Mouse (Mus musculus): Measurements from ENCODE around the gene Ankrd1. TPM values are rescaled to one million over a fixed set of nuclear protein-coding genes. Genes with fewer than 3 reads are reported as not detected.

Ankrd1 gene
- polyA plus RNA-seq (2015; fragmentation: Nextera tagmentation; extraction: Ambion mirVana), result 7.9 and 12.5 TPM in 2 replicates

DNA sequence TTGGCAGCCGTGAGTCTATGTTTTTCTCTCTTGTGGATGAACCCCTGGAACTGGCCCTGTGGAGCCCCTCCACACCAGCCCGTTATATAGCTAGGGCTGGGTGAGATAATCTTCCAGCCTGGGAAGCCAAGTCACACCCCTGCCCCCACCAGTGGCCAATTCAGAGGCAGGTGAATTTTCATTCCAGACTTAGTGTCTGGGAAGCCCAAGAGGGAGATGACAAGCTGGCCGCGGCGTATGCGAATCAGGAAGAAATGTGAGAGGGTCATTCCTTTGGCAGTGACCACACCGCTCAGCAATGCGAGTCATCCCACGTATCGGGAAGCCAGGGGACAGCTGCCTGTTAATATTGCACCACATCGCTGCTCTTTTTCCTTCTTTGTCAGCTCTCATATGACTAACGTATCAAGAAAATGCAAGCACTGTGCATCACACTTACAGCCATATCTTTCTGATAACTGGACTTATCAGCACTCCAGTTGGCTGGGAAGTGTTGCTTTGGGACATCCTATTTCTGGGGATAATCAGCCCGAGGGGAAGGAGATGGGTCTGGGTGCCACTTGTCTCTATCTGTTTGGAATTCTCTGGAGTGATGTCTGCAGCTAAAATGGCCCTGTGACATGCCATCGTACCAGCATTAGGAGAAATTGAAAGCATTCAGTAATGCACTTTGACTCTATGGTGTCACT, at the start of gene Ankrd1:
Gene Ankrd1 (minus strand): TSS at position 317 of the 689 bp plus-strand sequence.
- H3K27me3 ChIP-seq, result 0 out of 2 replicates have a peak, but pooled peaks cover 4% of the 10 kb centered on the region
- no peaks in the 10 kb centered on the region for H3K36me3 ChIP-seq
- no peak within 1 kb of the TSS for H3K9ac ChIP-seq
- H3K4me2 ChIP-seq, result no peak within 1 kb of the TSS
- no peak for ATAC-seq (ENCODE audit: borderline replicate concordance, extremely low read depth, low FRiP score, low TSS enrichment)
- 46% methylated on average over 14 of the region's 14 CpGs for WGBS
- H3K9me3 ChIP-seq, result peaks cover 6% of the 10 kb centered on the region; the same call in 1 of the 2 replicates
- H3K27ac ChIP-seq, result no peak within 1 kb of the TSS
- 0 out of 2 replicates have a peak, but pooled peaks cover 5% of the 10 kb centered on the region for H3K4me1 ChIP-seq
- H3K4me3 ChIP-seq, result no peak within 1 kb of the TSS

DNA sequence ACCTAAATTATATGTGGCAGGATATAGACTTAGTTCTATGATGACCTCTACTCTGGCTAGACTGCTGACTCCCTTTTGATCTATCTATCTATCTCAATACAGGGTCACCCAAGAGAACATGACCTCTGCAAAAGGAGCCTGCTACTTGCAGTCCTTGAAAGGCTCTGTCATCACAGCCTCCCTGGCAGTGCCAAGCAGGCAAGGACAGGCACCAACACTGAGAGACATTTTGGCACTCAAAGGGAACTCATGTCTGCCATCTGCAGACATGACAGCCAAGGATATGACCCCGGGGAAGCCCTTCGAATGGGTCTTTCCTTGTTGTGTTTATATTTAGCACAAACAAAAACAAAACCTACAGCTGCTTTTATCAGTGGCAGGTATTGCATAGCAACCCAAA, 49.2 kb upstream of the Ankrd1 start:
- Histone ChIP-seq H3K27me3 (no peaks in the 10 kb centered on the region), H3K4me2 (no peak overlapping the region), H3K4me1 (peaks cover 31% of the 10 kb centered on the region), H3K27ac (no peak overlapping the region), H3K9ac (no peak overlapping the region), H3K9me3 (no peaks in the 10 kb centered on the region), H3K4me3 (no peak overlapping the region), H3K36me3 (no peaks in the 10 kb centered on the region)
- 83% methylated on average over 2 of the region's 2 CpGs for WGBS
- no peak for ATAC-seq (ENCODE audit: borderline replicate concordance, extremely low read depth, low FRiP score, low TSS enrichment)

DNA sequence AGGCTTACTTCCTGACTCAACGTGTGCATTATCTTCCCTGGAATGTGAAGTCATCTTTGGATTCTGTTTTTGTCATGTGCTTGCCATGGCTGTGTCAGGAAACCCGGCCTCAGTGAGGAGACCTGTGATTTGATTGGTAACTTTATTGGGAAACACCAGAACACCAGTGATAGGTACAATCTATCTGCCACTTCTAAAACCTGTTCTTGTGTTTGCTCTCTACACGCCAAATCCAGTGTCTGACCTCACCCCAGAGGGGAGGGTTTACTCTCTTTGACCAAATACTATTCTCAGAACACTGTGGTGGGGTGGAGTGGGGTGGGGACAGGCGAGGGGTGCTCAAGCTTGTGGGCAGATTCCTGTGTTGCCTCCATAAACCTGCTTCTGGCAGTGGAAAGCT, 48.2 kb upstream of the Ankrd1 start:
- peak overlapping the region; percentile 63; the same call in 1 of the 2 replicates for H3K27ac ChIP-seq
- no peaks in the 10 kb centered on the region for H3K36me3 ChIP-seq
- no peaks in the 10 kb centered on the region for H3K27me3 ChIP-seq
- WGBS, result 48% methylated on average over 4 of the region's 4 CpGs
- H3K4me2 ChIP-seq, result no peak overlapping the region
- no peak overlapping the region for H3K4me3 ChIP-seq
- no peaks in the 10 kb centered on the region for H3K9me3 ChIP-seq
- no peak for ATAC-seq (ENCODE audit: borderline replicate concordance, extremely low read depth, low FRiP score, low TSS enrichment)
- peaks cover 31% of the 10 kb centered on the region for H3K4me1 ChIP-seq
- H3K9ac ChIP-seq, result no peak overlapping the region

DNA sequence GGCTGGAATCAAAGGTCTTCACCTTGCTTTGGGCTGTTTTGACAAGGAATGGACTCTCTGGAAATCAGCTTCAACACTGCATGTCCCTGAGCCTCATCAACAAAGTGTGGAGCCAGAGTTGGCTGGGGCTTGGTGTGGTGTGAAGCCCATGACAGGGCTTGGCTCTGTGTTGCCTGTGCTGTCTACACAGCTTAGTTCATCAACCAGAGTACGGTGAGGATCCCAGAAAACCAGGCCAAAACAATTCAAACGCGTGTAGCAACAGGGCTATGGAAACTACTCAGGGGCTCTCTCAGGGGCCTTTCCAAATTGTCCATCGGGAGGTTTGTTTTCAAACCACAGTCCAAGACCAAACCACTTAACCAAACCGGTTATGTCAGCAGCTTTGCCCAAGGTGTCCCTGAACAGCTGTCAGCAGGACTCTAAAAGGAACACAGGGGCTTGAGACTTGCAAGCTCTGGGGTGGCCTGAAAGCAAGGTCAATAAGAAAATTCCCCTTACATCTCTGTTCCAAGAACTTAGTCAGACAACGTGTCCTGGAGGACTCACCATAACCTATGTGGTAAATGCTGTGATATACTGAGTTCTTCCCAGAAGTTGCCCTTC, 47.5 kb upstream of the Ankrd1 start:
- WGBS, result 17% methylated on average over 6 of the region's 6 CpGs
- no peak overlapping the region for H3K4me3 ChIP-seq
- peaks cover 31% of the 10 kb centered on the region for H3K4me1 ChIP-seq
- no peak overlapping the region for H3K4me2 ChIP-seq
- ATAC-seq (ENCODE audit: borderline replicate concordance, extremely low read depth, low FRiP score, low TSS enrichment), result peak; percentile 96
- no peak overlapping the region for H3K9ac ChIP-seq
- H3K27me3 ChIP-seq, result no peaks in the 10 kb centered on the region
- no peaks in the 10 kb centered on the region for H3K36me3 ChIP-seq
- peak overlapping the region; percentile 63 for H3K27ac ChIP-seq
- no peaks in the 10 kb centered on the region for H3K9me3 ChIP-seq

DNA sequence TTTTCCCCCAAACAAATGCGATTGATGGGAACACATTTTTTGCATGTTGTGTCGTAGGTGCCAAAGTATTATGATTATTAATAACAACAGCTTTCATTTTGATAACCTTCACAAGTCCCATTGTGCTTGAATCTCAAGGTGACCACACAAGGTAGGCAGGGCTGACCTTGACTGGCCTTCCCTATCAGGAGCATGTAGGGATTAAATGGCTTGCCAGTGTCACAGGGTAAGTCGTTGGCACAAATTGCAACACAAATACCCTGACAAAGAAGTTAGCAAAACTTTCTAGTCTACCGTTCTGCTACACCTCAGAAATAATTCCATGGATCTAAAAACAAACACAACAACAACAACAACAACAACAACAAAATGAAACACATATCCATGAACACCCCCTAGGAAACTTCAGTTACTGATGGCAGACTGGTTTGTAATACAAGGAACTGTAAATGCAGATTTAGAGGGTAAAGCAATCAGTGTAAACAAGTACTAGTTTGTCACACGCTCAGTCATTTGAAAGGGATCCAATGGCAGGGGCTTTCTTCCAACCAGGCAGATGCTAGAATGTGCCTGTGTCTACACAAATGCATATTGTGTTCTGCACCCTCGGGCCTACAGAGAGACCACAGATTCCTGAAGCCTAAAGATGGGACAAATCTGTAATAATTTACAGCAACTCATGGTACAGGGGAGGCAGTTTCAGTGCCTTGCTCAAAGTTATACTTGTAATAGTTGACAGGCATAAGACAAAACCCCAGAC, 46.7 kb upstream of the Ankrd1 start:
- WGBS, result 66% methylated on average over 6 of the region's 6 CpGs

DNA sequence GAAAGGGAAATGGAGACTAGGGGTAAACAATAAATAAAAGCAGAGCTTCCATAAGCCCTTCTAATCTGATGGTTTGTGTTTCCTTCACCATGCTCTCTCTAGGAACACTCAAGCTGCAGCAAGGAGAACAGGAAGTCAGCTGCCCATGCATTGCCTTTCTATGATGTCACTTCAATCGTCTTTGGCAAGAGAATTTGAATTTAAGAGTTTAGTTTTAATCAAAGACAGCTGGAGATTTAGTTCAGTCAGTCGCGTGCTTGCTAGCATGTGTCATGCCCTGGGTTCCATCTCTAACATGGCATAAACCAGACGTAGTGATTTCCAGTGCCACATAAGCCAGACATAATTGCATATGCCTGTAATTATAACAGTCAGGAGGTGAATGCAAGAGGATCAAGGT, 45.5 kb upstream of the Ankrd1 start:
- H3K9ac ChIP-seq, result no peak overlapping the region
- 51% methylated on average over 4 of the region's 4 CpGs for WGBS
- peaks cover 31% of the 10 kb centered on the region for H3K4me1 ChIP-seq

More for the DNA sequence above, 46.7 kb upstream of the Ankrd1 start:
- no peak overlapping the region for H3K4me2 ChIP-seq
- H3K4me3 ChIP-seq, result no peak overlapping the region
- H3K9ac ChIP-seq, result no peak overlapping the region
- H3K36me3 ChIP-seq, result no peaks in the 10 kb centered on the region
- peaks cover 31% of the 10 kb centered on the region for H3K4me1 ChIP-seq
- H3K9me3 ChIP-seq, result no peaks in the 10 kb centered on the region
- peak overlapping the region; percentile 63 for H3K27ac ChIP-seq
- ATAC-seq (ENCODE audit: borderline replicate concordance, extremely low read depth, low FRiP score, low TSS enrichment), result peak; percentile 56; the same call in 1 of the 2 replicates
- H3K27me3 ChIP-seq, result no peaks in the 10 kb centered on the region

DNA sequence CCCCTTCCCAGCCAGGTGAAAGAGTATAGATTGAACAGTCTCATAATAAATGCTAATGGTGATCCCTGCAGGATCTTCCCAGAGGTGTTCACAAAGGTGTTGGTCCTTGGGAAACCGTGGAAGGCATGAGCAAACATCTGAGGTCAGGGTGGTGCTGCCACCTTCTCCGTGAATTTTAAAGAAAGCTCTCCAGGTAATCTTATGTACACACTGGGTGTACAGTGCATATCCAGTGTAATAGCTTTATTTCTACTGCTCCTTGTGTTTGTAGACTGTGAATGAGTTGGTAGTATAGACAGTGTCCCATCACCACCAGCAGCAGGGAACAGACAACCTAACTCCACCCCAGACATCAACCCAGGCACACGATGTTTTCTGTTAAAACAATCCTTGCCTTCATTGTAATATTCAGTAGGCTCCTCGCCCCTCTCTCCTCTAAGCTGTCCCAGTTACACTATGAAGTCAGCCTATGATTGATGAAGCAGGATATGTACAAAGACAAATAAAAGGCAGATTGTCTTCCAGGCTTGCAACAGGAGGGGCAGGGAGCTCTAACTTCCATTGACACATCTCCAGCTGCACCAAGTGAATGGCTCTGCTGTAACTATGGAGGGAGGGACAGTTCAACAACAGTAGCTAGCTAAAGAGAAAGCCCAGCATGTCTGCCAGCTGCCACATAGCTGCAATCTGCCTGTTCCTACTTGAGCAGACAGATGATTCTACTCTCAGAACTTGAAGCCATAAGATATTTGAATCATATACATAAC, 30.5 kb upstream of the Ankrd1 start:
- peaks cover 5% of the 10 kb centered on the region; the same call in 1 of the 2 replicates for H3K4me1 ChIP-seq
- H3K4me3 ChIP-seq, result no peak overlapping the region
- H3K27ac ChIP-seq, result no peak overlapping the region
- H3K27me3 ChIP-seq, result no peaks in the 10 kb centered on the region
- 24% methylated on average over 4 of the region's 4 CpGs for WGBS
- no peak overlapping the region for H3K9ac ChIP-seq
- no peak overlapping the region for H3K4me2 ChIP-seq
- no peak; the same call in 1 of the 2 replicates for ATAC-seq (ENCODE audit: borderline replicate concordance, extremely low read depth, low FRiP score, low TSS enrichment)
- no peaks in the 10 kb centered on the region for H3K9me3 ChIP-seq
- no peaks in the 10 kb centered on the region for H3K36me3 ChIP-seq

More for the DNA sequence above, 45.5 kb upstream of the Ankrd1 start:
- H3K27ac ChIP-seq, result no peak overlapping the region
- ATAC-seq (ENCODE audit: borderline replicate concordance, extremely low read depth, low FRiP score, low TSS enrichment), result no peak
- H3K4me3 ChIP-seq, result no peak overlapping the region
- H3K27me3 ChIP-seq, result no peaks in the 10 kb centered on the region
- no peak overlapping the region for H3K4me2 ChIP-seq
- H3K9me3 ChIP-seq, result no peaks in the 10 kb centered on the region
- H3K36me3 ChIP-seq, result no peaks in the 10 kb centered on the region

DNA sequence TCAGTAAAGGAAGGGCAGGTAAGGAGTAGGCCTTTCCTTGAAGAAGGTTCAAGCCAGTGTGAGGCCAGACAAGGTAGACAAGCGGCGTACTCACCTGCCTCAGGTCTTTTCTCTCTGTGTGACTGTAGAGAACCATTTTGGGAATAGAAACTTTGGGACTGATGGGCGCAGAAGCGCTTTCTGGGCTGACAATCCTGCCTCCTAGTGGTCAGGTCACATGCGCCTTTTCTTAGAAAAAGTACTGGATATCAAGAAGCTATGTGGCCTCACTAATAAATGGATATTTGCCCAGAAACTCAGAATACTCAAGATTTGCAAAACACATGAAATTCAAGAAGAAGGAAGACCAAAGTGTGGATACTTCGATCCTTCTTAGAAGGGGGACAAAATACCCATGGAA, 28.7 kb upstream of the Ankrd1 start:
- WGBS, result 81% methylated on average over 6 of the region's 6 CpGs
- Histone ChIP-seq H3K36me3 (no peaks in the 10 kb centered on the region), H3K4me2 (no peak overlapping the region), H3K4me1 (peaks cover 5% of the 10 kb centered on the region; the same call in 1 of the 2 replicates), H3K27me3 (no peaks in the 10 kb centered on the region), H3K4me3 (no peak overlapping the region), H3K27ac (no peak overlapping the region), H3K9me3 (no peaks in the 10 kb centered on the region), H3K9ac (no peak overlapping the region)
- ATAC-seq (ENCODE audit: borderline replicate concordance, extremely low read depth, low FRiP score, low TSS enrichment), result no peak

DNA sequence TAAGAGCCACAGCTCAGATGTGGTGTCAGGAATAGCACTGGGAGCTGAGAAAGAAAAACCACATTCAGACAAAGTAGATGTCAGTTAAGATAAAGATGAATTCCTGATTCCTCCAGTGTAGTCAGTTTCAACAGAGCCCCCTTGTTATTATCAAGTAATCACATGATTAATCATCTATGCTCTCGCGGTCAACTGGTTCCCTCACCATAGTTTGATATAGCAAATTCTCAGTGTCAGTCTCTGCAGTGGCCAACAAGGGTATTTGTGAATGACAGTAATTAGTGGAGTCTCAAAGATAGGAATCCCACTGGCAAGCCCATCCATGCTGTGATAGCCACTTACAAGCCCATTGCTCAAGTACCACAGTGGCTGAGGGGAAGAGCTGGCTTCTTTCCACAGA, 23.7 kb upstream of the Ankrd1 start:
- 85% methylated on average over 2 of the region's 2 CpGs for WGBS
- ATAC-seq (ENCODE audit: borderline replicate concordance, extremely low read depth, low FRiP score, low TSS enrichment), result no peak
- no peak overlapping the region for H3K27ac ChIP-seq
- H3K9me3 ChIP-seq, result no peaks in the 10 kb centered on the region
- H3K4me1 ChIP-seq, result no peaks in the 10 kb centered on the region
- H3K36me3 ChIP-seq, result no peaks in the 10 kb centered on the region
- H3K27me3 ChIP-seq, result no peaks in the 10 kb centered on the region
- H3K4me3 ChIP-seq, result no peak overlapping the region
- H3K4me2 ChIP-seq, result no peak overlapping the region
- H3K9ac ChIP-seq, result no peak overlapping the region

DNA sequence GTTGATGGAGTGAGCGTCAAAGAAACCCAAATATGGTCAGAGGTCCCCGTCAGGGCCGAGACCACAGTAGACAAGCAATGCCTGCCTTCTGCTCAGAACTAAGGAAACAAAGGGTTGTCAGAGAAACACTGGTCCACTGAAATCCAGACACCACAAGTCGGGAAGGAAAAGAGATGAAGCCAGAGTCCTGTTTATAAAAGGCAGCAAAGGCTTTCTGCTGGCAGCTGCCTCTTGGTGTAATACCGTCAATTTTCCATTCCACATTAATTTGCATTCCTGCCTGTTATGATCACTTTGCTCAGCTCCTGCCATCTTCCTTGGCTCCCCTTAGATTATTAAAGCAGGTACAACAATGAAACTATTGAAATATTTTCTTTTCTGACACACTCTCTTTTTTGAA, 13.8 kb upstream of the Ankrd1 start:
- no peaks in the 10 kb centered on the region for H3K36me3 ChIP-seq
- no peak; the same call in 1 of the 2 replicates for ATAC-seq (ENCODE audit: borderline replicate concordance, extremely low read depth, low FRiP score, low TSS enrichment)
- 28% methylated on average over 5 of the region's 5 CpGs for WGBS
- H3K9me3 ChIP-seq, result no peaks in the 10 kb centered on the region
- peaks cover 18% of the 10 kb centered on the region for H3K4me1 ChIP-seq
- no peak overlapping the region for H3K27ac ChIP-seq
- H3K9ac ChIP-seq, result no peak overlapping the region
- H3K27me3 ChIP-seq, result no peaks in the 10 kb centered on the region
- H3K4me2 ChIP-seq, result no peak overlapping the region
- H3K4me3 ChIP-seq, result no peak overlapping the region

DNA sequence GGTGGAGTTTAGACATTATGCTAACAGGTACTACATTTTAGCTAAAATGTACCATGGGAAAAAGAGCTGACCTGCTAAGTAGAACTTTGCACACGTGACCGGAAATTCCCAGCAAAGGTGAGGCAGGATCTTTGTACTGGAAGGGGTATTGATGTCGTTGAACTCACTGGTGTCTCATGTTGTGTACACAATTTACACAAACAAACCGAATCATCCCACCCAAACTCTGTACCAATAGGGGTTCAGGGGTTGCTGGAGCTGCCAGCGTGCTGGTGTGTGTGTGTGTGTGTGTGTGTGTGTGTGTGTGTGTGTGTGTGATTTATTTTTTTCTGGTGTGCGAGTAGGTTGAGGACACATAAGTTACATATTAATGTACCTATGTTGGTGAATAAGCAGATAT, 13.2 kb upstream of the Ankrd1 start:
- Histone ChIP-seq H3K36me3 (no peaks in the 10 kb centered on the region), H3K27ac (no peak overlapping the region)

More for the DNA sequence above, 13.2 kb upstream of the Ankrd1 start:
- Histone ChIP-seq H3K9me3 (no peaks in the 10 kb centered on the region), H3K4me1 (peaks cover 20% of the 10 kb centered on the region), H3K4me2 (no peak overlapping the region), H3K27me3 (no peaks in the 10 kb centered on the region), H3K4me3 (no peak overlapping the region), H3K9ac (no peak overlapping the region)
- WGBS, result 73% methylated on average over 6 of the region's 6 CpGs
- ATAC-seq (ENCODE audit: borderline replicate concordance, extremely low read depth, low FRiP score, low TSS enrichment), result no peak
